Mouse (Mus musculus) liver, adult 2 months (tissue): ENCODE measurements around the gene Tnfsf9. TPM values are rescaled to one million over a fixed set of nuclear protein-coding genes. Genes with fewer than 3 reads are reported as not detected.

Experiments
- DNase-seq: peaks from one replicate; pipeline ENCODE4 v3.0.0-alpha.2; 2011; ENCODE audit warnings: low read depth, low spot score; ENCODE audit errors: extremely low read depth
- H3K27ac ChIP-seq: fragments of 200-500 bp; replicated peaks from 2 replicates; pipeline ENCODE4 v1.5.1; 2012; ENCODE audit warnings: low read depth, mild to moderate bottlenecking, control low read depth, inconsistent platforms, low read length; ENCODE audit not compliant: insufficient read depth
- H3K27me3 ChIP-seq: fragments of 200-500 bp; 2 replicates; pipeline ENCODE4 v1.6.1; 2012; ENCODE audit warnings: mild to moderate bottlenecking, moderate library complexity, low read length, inconsistent platforms; ENCODE audit not compliant: control insufficient read depth, insufficient read depth
- H3K36me3 ChIP-seq: fragments of 200-500 bp; 2 replicates; pipeline ENCODE4 v1.6.1; 2012; ENCODE audit warnings: low read length, inconsistent platforms; ENCODE audit not compliant: control insufficient read depth, insufficient read depth
- H3K4me1 ChIP-seq: fragments of 200-500 bp; 2 replicates; pipeline ENCODE4 v1.6.1; 2011; ENCODE audit warnings: low read length; ENCODE audit not compliant: control insufficient read depth, insufficient read depth
- H3K4me3 ChIP-seq: fragments of 200-500 bp; 2 replicates; pipeline ENCODE4 v1.5.1; 2011; ENCODE audit warnings: low read depth, mild to moderate bottlenecking, control low read depth, low read length, moderate library complexity; ENCODE audit not compliant: insufficient read depth
- H3K79me2 ChIP-seq: fragments of 200-500 bp; 2 replicates; pipeline ENCODE4 v1.6.1; 2012; ENCODE audit warnings: inconsistent platforms, mild to moderate bottlenecking, low read length, moderate library complexity; ENCODE audit not compliant: control insufficient read depth, insufficient read depth
- H3K9ac ChIP-seq: fragments of 200-500 bp; 2 replicates; pipeline ENCODE4 v1.6.1; 2012; ENCODE audit warnings: low read depth, mild to moderate bottlenecking, control low read depth, inconsistent platforms, low read length
- CTCF ChIP-seq: fragments of 200-500 bp; IDR thresholded peaks from 2 replicates; pipeline ENCODE4 v1.5.1; 2011; ENCODE audit warnings: low read depth, low read length, control low read depth
- POLR2A ChIP-seq: fragments of 200-500 bp; IDR thresholded peaks from 2 replicates; pipeline ENCODE4 v1.6.1; 2011; ENCODE audit warnings: low read length, control low read depth; ENCODE audit not compliant: insufficient read depth; ENCODE audit errors: extremely low read depth
- WGBS: fragments of 180-500 bp; shearing (Covaris S2); methylation state at CpG from one replicate; pipeline ENCODE4 v1.1.7; 2018; 5-methylcytosine and 5-hydroxymethylcytosine counted together
- polyA plus RNA-seq: library from polyadenylated mRNA; depleted of rRNA; stranded (reverse); fragments of >200 nt; gene quantifications from 2 replicates; pipeline ENCODE4 v1.2.3, GENCODE M21; 2012; rRNA removed
- total RNA-seq: library from RNA; depleted of rRNA; stranded (reverse); fragments of >200 nt; gene quantifications from 2 replicates; pipeline ENCODE4 v1.2.3, GENCODE M21; 2014; rRNA removed

Gene Tnfsf9
- total and polyA plus RNA-seq, 2 experiments: 0.09 to 0.18 TPM

- Histone ChIP-seq H3K79me2 (no peaks in the 10 kb centered on the region), H3K36me3 (no peaks in the 10 kb centered on the region), H3K4me1 (no peaks in the 10 kb centered on the region), H3K27ac (no peak overlapping the region), H3K9ac (no peak overlapping the region), H3K4me3 (no peak overlapping the region), H3K27me3 (peaks cover 7% of the 10 kb centered on the region; the same call in 1 of the 2 replicates)
- TF ChIP-seq CTCF (no peak), POLR2A (no peak)
- no peak for DNase-seq
- WGBS: 84% methylated on average over 3 of the region's 3 CpGs
Measured at GRCm38 (mm10) chr17:57143704-57144103, 38.6 kb downstream of the Tnfsf9 start.

- Histone ChIP-seq H3K27ac (no peak overlapping the region), H3K79me2 (no peaks in the 10 kb centered on the region), H3K27me3 (peaks cover 7% of the 10 kb centered on the region; the same call in 1 of the 2 replicates), H3K9ac (no peak overlapping the region), H3K4me1 (no peaks in the 10 kb centered on the region), H3K4me3 (no peak overlapping the region), H3K36me3 (no peaks in the 10 kb centered on the region)
- no peak for TF ChIP-seq CTCF
- no peak for TF ChIP-seq POLR2A
- DNase-seq: no peak
- 92% methylated on average over 1 of the region's 1 CpGs for WGBS
Measured at GRCm38 (mm10) chr17:57145115-57145514, 40.0 kb downstream of the Tnfsf9 start.

GRCm38 (mm10) chr17:57148343-57148742 is 43.2 kb downstream of the Tnfsf9 start:
- peaks cover 10% of the 10 kb centered on the region; the same call in 1 of the 2 replicates for H3K27me3 ChIP-seq

GRCm38 (mm10) chr17:57148994-57149803 is 44.1 kb downstream of the Tnfsf9 start, which contains the start of gene Cd70:
Gene Cd70, minus strand, starts transcription at chr17:57149777.
- WGBS: 4% methylated on average over 39 of the region's 39 CpGs
- H3K27me3 ChIP-seq: peaks cover 10% of the 10 kb centered on the region; the same call in 1 of the 2 replicates
- no peak for DNase-seq
- H3K4me3 ChIP-seq: no peak within 1 kb of the TSS
- H3K79me2 ChIP-seq: no peaks in the 10 kb centered on the region
- TF ChIP-seq POLR2A (no peak), CTCF (no peak)
- no peaks in the 10 kb centered on the region for H3K4me1 ChIP-seq
- H3K27ac ChIP-seq: no peak within 1 kb of the TSS
- no peak within 1 kb of the TSS for H3K9ac ChIP-seq
- H3K36me3 ChIP-seq: no peaks in the 10 kb centered on the region

More at GRCm38 (mm10) chr17:57148343-57148742, 43.2 kb downstream of the Tnfsf9 start:
- Histone ChIP-seq H3K27ac (no peak overlapping the region), H3K79me2 (no peaks in the 10 kb centered on the region), H3K4me1 (no peaks in the 10 kb centered on the region), H3K9ac (no peak overlapping the region), H3K4me3 (no peak overlapping the region), H3K36me3 (no peaks in the 10 kb centered on the region)
- DNase-seq: no peak
- WGBS: 72% methylated on average over 4 of the region's 4 CpGs
- TF ChIP-seq CTCF (no peak), POLR2A (no peak)

GRCm38 (mm10) chr17:57153006-57153405 is 47.9 kb downstream of the Tnfsf9 start:
- WGBS: 92% methylated on average over 6 of the region's 6 CpGs
- DNase-seq: no peak
- no peak overlapping the region for H3K27ac ChIP-seq
- H3K4me3 ChIP-seq: no peak overlapping the region
- H3K4me1 ChIP-seq: no peaks in the 10 kb centered on the region
- H3K9ac ChIP-seq: no peak overlapping the region
- H3K27me3 ChIP-seq: peaks cover 6% of the 10 kb centered on the region; the same call in 1 of the 2 replicates
- TF ChIP-seq CTCF (no peak), POLR2A (no peak)
- no peaks in the 10 kb centered on the region for H3K36me3 ChIP-seq
- no peaks in the 10 kb centered on the region for H3K79me2 ChIP-seq

GRCm38 (mm10) chr17:57153787-57154186 is 48.7 kb downstream of the Tnfsf9 start:
- 89% methylated on average over 4 of the region's 4 CpGs for WGBS
- H3K9ac ChIP-seq: no peak overlapping the region
- H3K4me3 ChIP-seq: no peak overlapping the region
- no peaks in the 10 kb centered on the region for H3K36me3 ChIP-seq
- H3K79me2 ChIP-seq: no peaks in the 10 kb centered on the region
- TF ChIP-seq CTCF (no peak), POLR2A (no peak)
- H3K27me3 ChIP-seq: 0 out of 2 replicates have a peak, but pooled peaks cover 3% of the 10 kb centered on the region
- no peak overlapping the region for H3K27ac ChIP-seq
- H3K4me1 ChIP-seq: no peaks in the 10 kb centered on the region
- no peak for DNase-seq

Other genes with a start within 250 kb of the Tnfsf9 start
- not detected in 2 replicates for gene Acsbg2, start 230.9 kb upstream of the Tnfsf9 start, total RNA-seq
- gene Acsbg2, start 230.9 kb upstream of the Tnfsf9 start, polyA plus RNA-seq: not detected in 2 replicates
- gene 1700061G19Rik, start 229.8 kb upstream of the Tnfsf9 start, total RNA-seq: not detected in 2 replicates
- gene 1700061G19Rik, start 229.8 kb upstream of the Tnfsf9 start, polyA plus RNA-seq: 0.02 TPM in 1 of 2 replicates, not detected in the other
- gene Mllt1, start 169.9 kb upstream of the Tnfsf9 start, total RNA-seq: 3.0 and 4.4 TPM in 2 replicates
- gene Mllt1, start 169.9 kb upstream of the Tnfsf9 start, polyA plus RNA-seq: 19.4 and 22.7 TPM in 2 replicates
- gene Acer1, start 123.2 kb upstream of the Tnfsf9 start, total RNA-seq: not detected in 2 replicates
- not detected in 2 replicates for gene Acer1, start 123.2 kb upstream of the Tnfsf9 start, polyA plus RNA-seq
- gene Clpp, start 115.0 kb upstream of the Tnfsf9 start, total RNA-seq: 75.6 and 93.8 TPM in 2 replicates
- gene Clpp, start 115.0 kb upstream of the Tnfsf9 start, polyA plus RNA-seq: 174 and 184 TPM in 2 replicates
- 23.2 and 24.4 TPM in 2 replicates for gene Alkbh7, start 108.0 kb upstream of the Tnfsf9 start, total RNA-seq
- gene Alkbh7, start 108.0 kb upstream of the Tnfsf9 start, polyA plus RNA-seq: 42.0 and 51.1 TPM in 2 replicates
- gene Pspn, start 105.3 kb upstream of the Tnfsf9 start, total RNA-seq: not detected in 2 replicates
- not detected in 2 replicates for gene Pspn, start 105.3 kb upstream of the Tnfsf9 start, polyA plus RNA-seq
- 10.9 and 11.9 TPM in 2 replicates for gene Gtf2f1, start 94.0 kb upstream of the Tnfsf9 start, total RNA-seq
- 10.4 and 10.6 TPM in 2 replicates for gene Gtf2f1, start 94.0 kb upstream of the Tnfsf9 start, polyA plus RNA-seq
- gene Gm17949, start 93.9 kb upstream of the Tnfsf9 start, total RNA-seq: not detected in 2 replicates
- gene Gm17949, start 93.9 kb upstream of the Tnfsf9 start, polyA plus RNA-seq: not detected in 2 replicates
- gene Khsrp, start 73.8 kb upstream of the Tnfsf9 start, total RNA-seq: 7.6 and 15.6 TPM in 2 replicates
- gene Khsrp, start 73.8 kb upstream of the Tnfsf9 start, polyA plus RNA-seq: 30.3 and 38.9 TPM in 2 replicates
- not detected in 2 replicates for gene Slc25a41, start 63.7 kb upstream of the Tnfsf9 start, total RNA-seq
- gene Slc25a41, start 63.7 kb upstream of the Tnfsf9 start, polyA plus RNA-seq: not detected in 2 replicates
- gene Crb3, start 46.2 kb upstream of the Tnfsf9 start, total RNA-seq: 21.9 and 27.7 TPM in 2 replicates
- 45.6 and 57.7 TPM in 2 replicates for gene Crb3, start 46.2 kb upstream of the Tnfsf9 start, polyA plus RNA-seq
- gene Slc25a23, start 45.5 kb upstream of the Tnfsf9 start, total RNA-seq: 54.9 and 94.6 TPM in 2 replicates
- gene Slc25a23, start 45.5 kb upstream of the Tnfsf9 start, polyA plus RNA-seq: 212 and 255 TPM in 2 replicates
- 0.54 and 0.92 TPM in 2 replicates for gene Dennd1c, start 26.8 kb upstream of the Tnfsf9 start, total RNA-seq
- gene Dennd1c, start 26.8 kb upstream of the Tnfsf9 start, polyA plus RNA-seq: 1.2 and 1.6 TPM in 2 replicates
- 0.18 and 0.27 TPM in 2 replicates for gene Tubb4a, start 17.5 kb upstream of the Tnfsf9 start, total RNA-seq
- gene Tubb4a, start 17.5 kb upstream of the Tnfsf9 start, polyA plus RNA-seq: 0.16 and 0.24 TPM in 2 replicates
- gene Cd70, start 44.5 kb downstream of the Tnfsf9 start, total RNA-seq: 1.0 TPM in 1 of 2 replicates, not detected in the other
- not detected in 2 replicates for gene Cd70, start 44.5 kb downstream of the Tnfsf9 start, polyA plus RNA-seq
- 0.27 and 0.28 TPM in 2 replicates for gene Tnfsf14, start 88.9 kb downstream of the Tnfsf9 start, total RNA-seq
- gene Tnfsf14, start 88.9 kb downstream of the Tnfsf9 start, polyA plus RNA-seq: 0.42 and 0.75 TPM in 2 replicates
- 5,384 and 7,708 TPM in 2 replicates for gene C3, start 122.8 kb downstream of the Tnfsf9 start, total RNA-seq
- gene C3, start 122.8 kb downstream of the Tnfsf9 start, polyA plus RNA-seq: 3,773 and 3,833 TPM in 2 replicates
- 10.7 and 11.7 TPM in 2 replicates for gene Gpr108, start 143.1 kb downstream of the Tnfsf9 start, total RNA-seq
- 19.3 and 23.7 TPM in 2 replicates for gene Gpr108, start 143.1 kb downstream of the Tnfsf9 start, polyA plus RNA-seq
- gene Trip10, start 144.1 kb downstream of the Tnfsf9 start, total RNA-seq: 4.6 and 5.1 TPM in 2 replicates
- 4.8 and 7.2 TPM in 2 replicates for gene Trip10, start 144.1 kb downstream of the Tnfsf9 start, polyA plus RNA-seq
- gene Vav1, start 173.8 kb downstream of the Tnfsf9 start, total RNA-seq: 2.7 and 2.9 TPM in 2 replicates
- 1.3 and 1.9 TPM in 2 replicates for gene Vav1, start 173.8 kb downstream of the Tnfsf9 start, polyA plus RNA-seq